Mouse (Mus musculus) thymus, adult 18-20 months (tissue): ENCODE results near the gene Ctcfl.

Source experiments
- DNase-seq, 2 experiments: peaks; one replicate each; pipeline ENCODE4 v3.0.0; 2022; ENCODE audit warnings: mixed read lengths in 2 of 2

The Ctcfl gene

GRCm38 (mm10) chr2:173044198-173044970, 74.9 kb downstream of the Ctcfl start:
- DNase-seq = peak in 1 of 2 experiments; percentile 11
